Mouse (Mus musculus): ENCODE measurements around the gene Kcnd1. TPM values are rescaled to one million over a fixed set of nuclear protein-coding genes. Genes with fewer than 3 reads are reported as not detected.

The Kcnd1 gene
- 1.4 and 1.6 TPM in 2 replicates for polyA plus RNA-seq (2015; fragmentation: Nextera tagmentation; extraction: Ambion mirVana)

GRCm38 (mm10) chrX:7821865-7822779, at the start of gene Kcnd1:
Gene Kcnd1 (plus strand): TSS chrX:7822289.
- Histone ChIP-seq H3K36me3 (no peaks in the 10 kb centered on the region), H3K27me3 (no peaks in the 10 kb centered on the region), H3K4me1 (peaks cover 5% of the 10 kb centered on the region; the same call in 1 of the 2 replicates), H3K27ac (no peak within 1 kb of the TSS), H3K4me2 (peak within 1 kb of the TSS; percentile 71), H3K9me3 (no peaks in the 10 kb centered on the region), H3K9ac (peak within 1 kb of the TSS; percentile 40), H3K4me3 (peak within 1 kb of the TSS; percentile 43)
- peak; percentile 81 for ATAC-seq (ENCODE audit: borderline replicate concordance, extremely low read depth, low FRiP score, low TSS enrichment)
- WGBS, result 16% methylated on average over 22 of the region's 24 CpGs

DNA sequence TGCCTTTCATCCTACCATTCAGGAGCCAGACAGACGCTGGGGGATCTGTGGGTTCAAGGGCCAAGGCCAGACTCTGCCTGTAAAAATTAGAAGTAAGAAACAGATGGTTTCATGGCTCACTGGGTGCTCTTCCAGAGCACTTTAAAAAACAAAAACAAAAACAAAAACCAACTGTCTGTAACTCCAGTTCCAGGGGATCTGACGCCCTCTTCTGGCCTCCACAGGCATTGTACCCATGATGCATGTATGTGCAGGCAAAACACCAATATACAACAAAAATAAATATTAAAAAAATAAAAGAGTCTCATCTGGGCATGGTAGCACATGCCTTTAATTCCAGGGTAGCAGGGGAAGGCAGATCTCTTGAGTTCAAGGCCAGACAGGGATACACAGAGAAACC, 49.3 kb upstream of the Kcnd1 start:
- Histone ChIP-seq H3K4me3 (no peak overlapping the region), H3K27me3 (no peaks in the 10 kb centered on the region), H3K4me2 (no peak overlapping the region), H3K4me1 (no peaks in the 10 kb centered on the region), H3K36me3 (peaks cover 28% of the 10 kb centered on the region), H3K9ac (no peak overlapping the region), H3K9me3 (no peaks in the 10 kb centered on the region), H3K27ac (no peak overlapping the region)
- ATAC-seq (ENCODE audit: borderline replicate concordance, extremely low read depth, low FRiP score, low TSS enrichment), result no peak
- 48% methylated on average over 2 of the region's 2 CpGs for WGBS

GRCm38 (mm10) chrX:7775501-7776205, 46.4 kb upstream of the Kcnd1 start:
- no peaks in the 10 kb centered on the region for H3K4me1 ChIP-seq
- no peaks in the 10 kb centered on the region for H3K9me3 ChIP-seq
- no peak overlapping the region for H3K4me3 ChIP-seq
- WGBS, result 70% methylated on average over 9 of the region's 9 CpGs
- ATAC-seq (ENCODE audit: borderline replicate concordance, extremely low read depth, low FRiP score, low TSS enrichment), result no peak
- H3K4me2 ChIP-seq, result no peak overlapping the region
- H3K36me3 ChIP-seq, result peaks cover 15% of the 10 kb centered on the region
- H3K27me3 ChIP-seq, result no peaks in the 10 kb centered on the region
- no peak overlapping the region for H3K27ac ChIP-seq
- no peak overlapping the region for H3K9ac ChIP-seq

- Histone ChIP-seq H3K4me3 (no peak overlapping the region), H3K9me3 (no peaks in the 10 kb centered on the region), H3K4me1 (no peaks in the 10 kb centered on the region), H3K36me3 (peaks cover 8% of the 10 kb centered on the region; the same call in 1 of the 2 replicates), H3K27ac (no peak overlapping the region), H3K4me2 (no peak overlapping the region), H3K9ac (no peak overlapping the region), H3K27me3 (no peaks in the 10 kb centered on the region)
- ATAC-seq (ENCODE audit: borderline replicate concordance, extremely low read depth, low FRiP score, low TSS enrichment), result peak; percentile 46; the same call in 1 of the 2 replicates
- 39% methylated on average over 8 of the region's 8 CpGs for WGBS
Measured at GRCm38 (mm10) chrX:7776329-7777082, 45.6 kb upstream of the Kcnd1 start.

GRCm38 (mm10) chrX:7778450-7779244, 43.4 kb upstream of the Kcnd1 start:
- no peak overlapping the region for H3K4me3 ChIP-seq
- WGBS, result 58% methylated on average over 7 of the region's 7 CpGs
- no peak for ATAC-seq (ENCODE audit: borderline replicate concordance, extremely low read depth, low FRiP score, low TSS enrichment)

GRCm38 (mm10) chrX:7779294-7779693, 42.8 kb upstream of the Kcnd1 start:
- 18% methylated on average over 3 of the region's 3 CpGs for WGBS
- H3K27ac ChIP-seq, result no peak overlapping the region
- no peaks in the 10 kb centered on the region for H3K27me3 ChIP-seq
- no peak overlapping the region for H3K4me2 ChIP-seq
- no peaks in the 10 kb centered on the region for H3K4me1 ChIP-seq
- no peak for ATAC-seq (ENCODE audit: borderline replicate concordance, extremely low read depth, low FRiP score, low TSS enrichment)
- H3K9ac ChIP-seq, result no peak overlapping the region
- H3K9me3 ChIP-seq, result no peaks in the 10 kb centered on the region
- H3K36me3 ChIP-seq, result no peaks in the 10 kb centered on the region
- H3K4me3 ChIP-seq, result no peak overlapping the region

More at GRCm38 (mm10) chrX:7778450-7779244, 43.4 kb upstream of the Kcnd1 start:
- Histone ChIP-seq H3K4me1 (no peaks in the 10 kb centered on the region), H3K27ac (no peak overlapping the region), H3K9ac (no peak overlapping the region), H3K4me2 (no peak overlapping the region), H3K36me3 (no peaks in the 10 kb centered on the region; the same call in 1 of the 2 replicates), H3K9me3 (no peaks in the 10 kb centered on the region), H3K27me3 (no peaks in the 10 kb centered on the region)

- H3K36me3 ChIP-seq, result no peaks in the 10 kb centered on the region
- ATAC-seq (ENCODE audit: borderline replicate concordance, extremely low read depth, low FRiP score, low TSS enrichment), result no peak
- no peaks in the 10 kb centered on the region for H3K27me3 ChIP-seq
- 73% methylated on average over 4 of the region's 4 CpGs for WGBS
- no peak overlapping the region for H3K27ac ChIP-seq
- no peaks in the 10 kb centered on the region for H3K4me1 ChIP-seq
- no peak overlapping the region for H3K4me2 ChIP-seq
- H3K4me3 ChIP-seq, result no peak overlapping the region
- H3K9me3 ChIP-seq, result no peaks in the 10 kb centered on the region
- H3K9ac ChIP-seq, result no peak overlapping the region
Measured at GRCm38 (mm10) chrX:7782603-7783092, 39.4 kb upstream of the Kcnd1 start.

DNA sequence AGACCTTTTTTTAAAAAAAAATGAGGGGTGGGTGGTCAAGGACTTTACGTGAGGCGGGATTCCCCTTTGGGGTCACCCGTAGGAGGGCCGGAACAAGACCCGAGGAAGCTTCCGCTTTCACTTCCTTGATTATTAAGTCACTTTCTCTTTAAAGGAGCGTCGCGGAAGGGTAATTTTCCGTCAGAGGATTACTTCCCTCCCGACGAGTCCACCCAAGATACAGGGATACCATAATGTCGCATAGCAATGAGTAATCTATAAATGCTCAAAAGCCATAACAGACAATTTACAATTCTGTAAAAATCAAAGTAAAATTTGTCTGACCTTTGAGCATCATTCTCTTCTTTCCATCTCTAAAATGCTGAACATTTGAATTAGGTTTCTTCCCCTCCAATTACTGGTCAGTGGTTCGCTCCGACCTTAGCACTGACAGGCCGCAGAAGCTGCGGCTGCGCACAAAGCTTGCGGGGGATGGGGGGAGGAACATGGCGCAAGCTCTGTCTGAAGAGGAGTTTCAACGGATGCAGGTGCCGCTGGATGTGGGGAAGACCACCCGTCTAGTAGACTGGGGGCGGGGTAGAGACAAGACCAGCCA, 32.5 kb upstream of the Kcnd1 start, which contains the start of gene Gripap1:
Gripap1 (plus strand) TSS at position 224 of the 595 bp plus-strand sequence.
- 0 out of 2 replicates have a peak, but pooled peaks cover 8% of the 10 kb centered on the region for H3K4me1 ChIP-seq
- H3K36me3 ChIP-seq, result no peaks in the 10 kb centered on the region
- H3K27ac ChIP-seq, result no peak within 1 kb of the TSS; the same call in 1 of the 2 replicates
- H3K27me3 ChIP-seq, result no peaks in the 10 kb centered on the region
- no peaks in the 10 kb centered on the region for H3K9me3 ChIP-seq
- ATAC-seq (ENCODE audit: borderline replicate concordance, extremely low read depth, low FRiP score, low TSS enrichment), result peak; percentile 89
- peak within 1 kb of the TSS; percentile 57 for H3K4me2 ChIP-seq
- peak within 1 kb of the TSS; percentile 54 for H3K9ac ChIP-seq
- H3K4me3 ChIP-seq, result peak within 1 kb of the TSS; percentile 61
- 11% methylated on average over 24 of the region's 24 CpGs for WGBS

DNA sequence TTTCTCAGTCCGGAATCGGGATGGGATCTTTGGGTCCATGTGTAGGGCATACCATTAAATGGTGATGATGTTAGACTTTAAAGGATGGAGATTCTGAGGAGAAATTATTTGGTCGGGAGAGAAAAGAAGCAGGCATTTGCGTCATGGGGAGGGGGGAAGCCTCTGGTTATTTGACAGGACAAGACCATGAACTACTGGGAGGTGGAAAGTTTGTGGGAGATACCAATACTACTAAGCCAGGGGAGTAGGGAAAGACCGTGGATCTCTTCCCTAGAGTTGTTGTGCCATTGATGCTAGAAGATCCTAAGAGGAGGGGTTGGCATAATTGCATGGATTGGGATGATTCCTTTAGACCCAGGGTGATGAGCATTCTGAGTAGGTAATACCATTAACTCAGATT, 31.8 kb upstream of the Kcnd1 start:
- H3K4me1 ChIP-seq, result 0 out of 2 replicates have a peak, but pooled peaks cover 8% of the 10 kb centered on the region
- peak overlapping the region; percentile 54 for H3K9ac ChIP-seq
- H3K4me3 ChIP-seq, result peak overlapping the region; percentile 61
- H3K9me3 ChIP-seq, result no peaks in the 10 kb centered on the region
- no peaks in the 10 kb centered on the region for H3K36me3 ChIP-seq
- WGBS, result 18% methylated on average over 5 of the region's 5 CpGs
- no peak overlapping the region for H3K27ac ChIP-seq
- H3K4me2 ChIP-seq, result peak overlapping the region; percentile 57
- H3K27me3 ChIP-seq, result no peaks in the 10 kb centered on the region
- no peak for ATAC-seq (ENCODE audit: borderline replicate concordance, extremely low read depth, low FRiP score, low TSS enrichment)

GRCm38 (mm10) chrX:7793361-7793760, 28.7 kb upstream of the Kcnd1 start:
- H3K36me3 ChIP-seq, result no peaks in the 10 kb centered on the region
- ATAC-seq (ENCODE audit: borderline replicate concordance, extremely low read depth, low FRiP score, low TSS enrichment), result no peak
- H3K4me1 ChIP-seq, result 0 out of 2 replicates have a peak, but pooled peaks cover 8% of the 10 kb centered on the region
- no peak overlapping the region for H3K27ac ChIP-seq
- no peak overlapping the region for H3K4me3 ChIP-seq
- H3K9me3 ChIP-seq, result no peaks in the 10 kb centered on the region
- no peaks in the 10 kb centered on the region for H3K27me3 ChIP-seq
- no peak overlapping the region for H3K9ac ChIP-seq
- no peak overlapping the region for H3K4me2 ChIP-seq
- WGBS, result 37% methylated on average over 3 of the region's 3 CpGs

Data from lung, embryonic 15.5 days (tissue).